19 mouse cellular contexts compared by ENCODE assay signal in the genomic region with DNA sequence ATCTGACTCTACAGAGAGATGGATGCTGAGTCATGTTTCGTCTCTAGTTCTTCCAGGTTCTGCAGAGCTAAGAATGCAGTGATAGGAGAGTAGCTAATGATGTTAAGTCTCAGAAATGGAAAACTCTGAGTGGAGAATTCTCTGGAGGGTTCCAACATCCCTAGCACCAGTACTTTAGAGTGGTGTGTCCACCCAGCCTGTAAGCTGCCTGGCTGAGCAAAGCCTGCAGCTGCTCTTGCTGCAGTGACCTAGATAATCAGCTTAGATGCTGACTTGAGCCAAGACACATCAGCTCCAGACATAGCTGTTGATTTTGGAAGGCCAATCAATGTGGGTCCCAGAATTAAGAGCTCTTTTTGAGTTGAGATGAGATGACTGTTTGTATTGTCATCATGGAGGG. TPM values are rescaled to one million over a fixed set of nuclear protein-coding genes. Genes with fewer than 3 reads are reported as not detected.
DNase-seq lines count a peak whose midpoint lies in the region; ATAC-seq lines count a peak whose summit lies in the region.
"Had no signal": no experiment of that assay in that cellular context is flagged by ENCODE, and none has a peak within 500 bp of the region (broad histone marks: within the 10 kb centered on the region; RNA-seq: fewer than 3 reads in every experiment).

No protein-coding gene starts in this region.

- H3K36me3 ChIP-seq in embryonic facial prominence, embryonic 14.5 days (ENCODE audit: control insufficient read depth, insufficient read depth, low read length) = no peaks in the 10 kb centered on the region
- no peaks in the 10 kb centered on the region for H3K36me3 ChIP-seq in embryonic facial prominence, embryonic 10.5 days (replicated peaks)
- H3K36me3 ChIP-seq: embryonic facial prominence, embryonic 13.5 days; neural tube, embryonic 15.5 days had no signal

- no peak overlapping the region for H3K4me3 ChIP-seq in embryonic facial prominence, embryonic 14.5 days (ENCODE audit: low read depth, low read length)
- H3K4me3 ChIP-seq in embryonic facial prominence, embryonic 10.5 days = no peak overlapping the region
- H3K4me3 ChIP-seq: embryonic facial prominence, embryonic 13.5 days; neural tube, embryonic 15.5 days had no signal

- no peak overlapping the region for H3K27ac ChIP-seq in embryonic facial prominence, embryonic 14.5 days (replicated peaks; ENCODE audit: low read depth, low read length)
- no peak overlapping the region for H3K27ac ChIP-seq in embryonic facial prominence, embryonic 10.5 days (replicated peaks)
- H3K27ac ChIP-seq: embryonic facial prominence, embryonic 13.5 days; neural tube, embryonic 15.5 days had no signal

- H3K9ac ChIP-seq in embryonic facial prominence, embryonic 14.5 days (ENCODE audit: low read depth, low read length) = no peak overlapping the region
- H3K9ac ChIP-seq: embryonic facial prominence, embryonic 13.5 days; neural tube, embryonic 15.5 days had no signal

- no peak for ATAC-seq in embryonic facial prominence, embryonic 14.5 days (ENCODE audit: low read depth)
- ATAC-seq: forebrain, embryonic 14.5 days; intestine, postnatal 0 days had no signal

- WGBS in embryonic facial prominence, embryonic 14.5 days = 79% methylated on average over 1 of the region's 1 CpGs
- 92% methylated on average over 1 of the region's 1 CpGs for WGBS in embryonic facial prominence, embryonic 10.5 days

- H3K9me3 ChIP-seq in embryonic facial prominence, embryonic 14.5 days (ENCODE audit: control insufficient read depth, low read length) = no peaks in the 10 kb centered on the region
- H3K9me3 ChIP-seq in embryonic facial prominence, embryonic 10.5 days = no peaks in the 10 kb centered on the region
- H3K9me3 ChIP-seq: embryonic facial prominence, embryonic 13.5 days; neural tube, embryonic 15.5 days had no signal

- no peaks in the 10 kb centered on the region for H3K4me1 ChIP-seq in embryonic facial prominence, embryonic 14.5 days (ENCODE audit: control insufficient read depth, insufficient read depth, low read length)
- H3K4me1 ChIP-seq in embryonic facial prominence, embryonic 10.5 days = no peaks in the 10 kb centered on the region

- no peaks in the 10 kb centered on the region for H3K27me3 ChIP-seq in embryonic facial prominence, embryonic 14.5 days (replicated peaks; ENCODE audit: control insufficient read depth, insufficient read depth, low read length)
- H3K27me3 ChIP-seq in embryonic facial prominence, embryonic 10.5 days (replicated peaks; ENCODE audit: low read depth, poor library complexity, severe bottlenecking) = no peaks in the 10 kb centered on the region
- H3K27me3 ChIP-seq: embryonic facial prominence, embryonic 13.5 days; neural tube, embryonic 15.5 days had no signal

- no peak overlapping the region for H3K4me2 ChIP-seq in embryonic facial prominence, embryonic 14.5 days (ENCODE audit: low read depth, low read length)
- H3K4me2 ChIP-seq: embryonic facial prominence, embryonic 13.5 days; neural tube, embryonic 15.5 days had no signal

- peak; percentile 17 for DNase-seq in embryonic facial prominence, embryonic 14.5 days (ENCODE audit: low spot score)
- no peak for DNase-seq in embryonic facial prominence, embryonic 10.5 days (ENCODE audit: low spot score)
- peak; percentile 31 for DNase-seq in kidney, postnatal 14 days
- DNase-seq in kidney, adult 11 months = no peak
- DNase-seq in NIH3T3 (ENCODE audit: low read depth) = peak; percentile 48
- peak; percentile 13 for DNase-seq in heart, postnatal 4 days
- DNase-seq in urinary bladder, postnatal 36 days (ENCODE audit: low spot score in 2 of 2) = no peak
- no peak for DNase-seq in ovary, postnatal 10 days (ENCODE audit: low spot score)
- DNase-seq: cerebellum, adult 9-11 months; lung, postnatal 36 days; spleen, adult 18-20 months had no signal

RNA-seq across cellular contexts. Expression of a gene that starts 21.1 kb away (rescaled TPM):
- polyA plus RNA-seq in embryonic facial prominence, embryonic 14.5 days (2014; fragmentation: Nextera tagmentation; extraction: Ambion mirVana) = 0.72 and 0.93 TPM in 2 replicates
- 0.56 and 0.62 TPM in 2 replicates for polyA plus RNA-seq in embryonic facial prominence, embryonic 10.5 days (2016; fragmentation: Nextera tagmentation; extraction: Ambion mirVana)
- total RNA-seq in heart, postnatal 4 days (2021) = under 1 TPM in 1 of 2 experiments, not detected in 1; 0.29 TPM
- total RNA-seq: ES-E14; heart, postnatal 36 days; left cerebral cortex, adult 18-20 months; liver, adult 2 months had no signal
- polyA plus RNA-seq: liver, adult 2 months had no signal

RNA-seq across cellular contexts. Expression of a gene that starts 30.4 kb away (rescaled TPM):
- 16.6 and 19.3 TPM in 2 replicates for polyA plus RNA-seq in embryonic facial prominence, embryonic 14.5 days (2014; fragmentation: Nextera tagmentation; extraction: Ambion mirVana)
- 24.1 and 26.2 TPM in 2 replicates for polyA plus RNA-seq in embryonic facial prominence, embryonic 10.5 days (2016; fragmentation: Nextera tagmentation; extraction: Ambion mirVana)
- 1 to 10 TPM; 8.1 to 9.3 TPM for total RNA-seq in heart, postnatal 4 days (2021)

RNA-seq across cellular contexts. Expression of a gene that starts 44.4 kb away (rescaled TPM):
- 43.0 and 47.6 TPM in 2 replicates for polyA plus RNA-seq in embryonic facial prominence, embryonic 14.5 days (2014; fragmentation: Nextera tagmentation; extraction: Ambion mirVana)
- 52.1 and 52.7 TPM in 2 replicates for polyA plus RNA-seq in embryonic facial prominence, embryonic 10.5 days (2016; fragmentation: Nextera tagmentation; extraction: Ambion mirVana)
- 10 to 100 TPM; 27.1 to 29.5 TPM for total RNA-seq in heart, postnatal 4 days (2021)

Comparison
In these comparisons a context has a peak if more than half of its experiments do, and no peak if none do; other contexts are left out.
1. DNase-seq: peak in embryonic facial prominence, embryonic 14.5 days (single experiment), kidney, postnatal 14 days (single experiment), NIH3T3 (single experiment) and heart, postnatal 4 days (single experiment); none in embryonic facial prominence, embryonic 10.5 days (single experiment), kidney, adult 11 months (single experiment), urinary bladder, postnatal 36 days (0 of 2) and ovary, postnatal 10 days (single experiment).